Mouse (Mus musculus): ENCODE results near the gene Mcrs1.
"Not testable (repeated sequence)": the region's sequence is repeated elsewhere in the genome, so short reads cannot be mapped to it uniquely, and the experiment has no call there.

DNA sequence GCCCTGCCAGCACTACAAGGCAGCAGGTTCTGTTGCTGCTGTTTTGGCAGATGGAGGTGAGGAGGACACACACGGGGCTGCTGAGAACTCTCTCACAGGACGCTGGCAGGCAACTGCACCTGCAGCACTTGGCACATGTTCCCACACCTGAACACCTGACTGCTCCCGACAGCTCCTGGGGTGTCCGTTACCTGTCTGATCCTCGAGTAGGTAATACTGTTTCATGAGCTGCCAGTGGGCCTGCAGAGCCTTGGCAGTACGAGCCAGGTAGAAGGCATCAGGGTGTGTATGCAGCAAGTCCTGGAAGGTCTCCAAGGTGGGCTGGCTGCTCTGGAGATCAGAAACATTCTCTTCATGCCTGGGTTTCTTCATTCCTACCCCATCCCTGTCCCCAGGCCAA lies 5.0 kb downstream of the Mcrs1 start:
- TF ChIP-seq CTCF (IDR thresholded peaks at IDR 0.05; ENCODE audit: borderline replicate concordance, extremely low read depth, insufficient read depth, insufficient read length); POLR2A (IDR thresholded peaks at IDR 0.05; ENCODE audit: borderline replicate concordance, extremely low read depth, insufficient read depth, insufficient read length, poor library complexity, severe bottlenecking): not testable (repeated sequence)
